Mouse (Mus musculus): Measurements from ENCODE around the gene Wdr81. TPM values are rescaled to one million over a fixed set of nuclear protein-coding genes. Genes with fewer than 3 reads are reported as not detected.

Wdr81 gene
- 7.2 and 8.7 TPM in 2 replicates for polyA plus RNA-seq (2016; fragmentation: Nextera tagmentation; extraction: Ambion mirVana)

- Histone ChIP-seq H3K4me2 (peak within 1 kb of the TSS; percentile 99), H3K27ac (0 out of 2 replicates have a peak within 1 kb of the TSS, but pooled peaks have one; percentile 36)
- 2% methylated on average over 56 of the region's 56 CpGs for WGBS
Observed at GRCm38 (mm10) chr11:75453991-75454930, at the start of gene Wdr81. TSS of gene Wdr81 (minus strand) at chr11:75454717.

GRCm38 (mm10) chr11:75498126-75498525 is 43.6 kb upstream of the Wdr81 start:
- Histone ChIP-seq H3K27ac (no peak overlapping the region), H3K4me1 (no peaks in the 10 kb centered on the region), H3K9me3 (no peaks in the 10 kb centered on the region), H3K4me3 (replicated peaks) (no peak overlapping the region), H3K36me3 (replicated peaks) (peaks cover 99% of the 10 kb centered on the region), H3K9ac (no peak overlapping the region), H3K27me3 (no peaks in the 10 kb centered on the region), H3K4me2 (no peak overlapping the region)
- ATAC-seq (ENCODE audit: low FRiP score), result no peak
- WGBS, result 87% methylated on average over 1 of the region's 1 CpGs

More at GRCm38 (mm10) chr11:75453991-75454930, at the start of gene Wdr81:
- Histone ChIP-seq H3K36me3 (replicated peaks) (no peaks in the 10 kb centered on the region; the same call in 1 of the 2 replicates), H3K9ac (peak within 1 kb of the TSS; percentile 74), H3K27me3 (peaks cover 4% of the 10 kb centered on the region; the same call in 1 of the 2 replicates), H3K9me3 (no peaks in the 10 kb centered on the region), H3K4me1 (peaks cover 22% of the 10 kb centered on the region), H3K4me3 (replicated peaks) (peak within 1 kb of the TSS; percentile 67)
- ATAC-seq (ENCODE audit: low FRiP score), result peak; percentile 97

DNA sequence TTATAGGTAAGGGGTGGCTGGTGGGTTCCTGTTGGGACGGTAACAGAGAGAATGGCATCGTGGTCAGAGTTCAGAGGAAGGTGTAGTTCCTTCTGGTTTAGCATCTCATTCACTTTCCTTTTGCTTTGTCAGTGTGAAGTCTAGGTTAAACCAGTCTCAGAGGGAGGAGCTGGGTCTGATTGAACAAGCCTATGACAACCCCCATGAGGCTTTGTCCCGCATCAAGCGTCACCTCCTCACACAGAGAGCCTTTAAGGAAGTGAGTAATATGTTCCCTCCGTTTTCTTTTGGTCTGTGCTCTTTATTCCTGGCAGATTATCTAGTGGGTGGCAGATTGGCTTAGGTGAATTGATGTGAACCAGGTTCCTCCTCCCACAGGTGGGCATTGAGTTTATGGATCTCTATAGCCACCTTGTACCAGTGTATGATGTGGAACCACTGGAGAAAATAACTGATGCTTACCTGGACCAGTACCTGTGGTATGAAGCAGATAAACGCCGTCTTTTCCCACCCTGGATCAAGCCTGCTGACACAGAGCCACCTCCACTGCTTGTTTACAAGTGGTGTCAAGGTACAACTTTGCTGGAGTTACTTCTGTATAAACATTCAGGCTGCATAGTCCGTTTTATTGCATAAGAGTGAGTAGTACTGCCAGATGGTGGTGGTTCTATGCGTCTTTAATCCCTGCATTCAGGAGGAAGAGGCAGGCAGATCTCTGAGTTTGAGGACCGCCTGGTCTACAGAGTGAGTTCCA is 40.0 kb upstream of the Wdr81 start:
- H3K27me3 ChIP-seq, result no peaks in the 10 kb centered on the region
- H3K27ac ChIP-seq, result no peak overlapping the region
- peaks cover 99% of the 10 kb centered on the region for H3K36me3 ChIP-seq (replicated peaks)
- 95% methylated on average over 10 of the region's 10 CpGs for WGBS
- no peak for ATAC-seq (ENCODE audit: low FRiP score)
- no peaks in the 10 kb centered on the region for H3K9me3 ChIP-seq
- H3K4me3 ChIP-seq (replicated peaks), result no peak overlapping the region
- H3K4me1 ChIP-seq, result no peaks in the 10 kb centered on the region
- H3K9ac ChIP-seq, result no peak overlapping the region
- H3K4me2 ChIP-seq, result no peak overlapping the region

- peak overlapping the region; percentile 94 for H3K9ac ChIP-seq
- peak overlapping the region; percentile 67 for H3K4me3 ChIP-seq (replicated peaks)
- peaks cover 15% of the 10 kb centered on the region for H3K4me1 ChIP-seq
- H3K36me3 ChIP-seq (replicated peaks), result peaks cover 33% of the 10 kb centered on the region
- no peak overlapping the region for H3K27ac ChIP-seq
- ATAC-seq (ENCODE audit: low FRiP score), result no peak
- H3K4me2 ChIP-seq, result peak overlapping the region; percentile 97
- 48% methylated on average over 6 of the region's 6 CpGs for WGBS
- H3K9me3 ChIP-seq, result no peaks in the 10 kb centered on the region
- no peaks in the 10 kb centered on the region; the same call in 1 of the 2 replicates for H3K27me3 ChIP-seq
Observed at GRCm38 (mm10) chr11:75487496-75487895, 33.0 kb upstream of the Wdr81 start.

DNA sequence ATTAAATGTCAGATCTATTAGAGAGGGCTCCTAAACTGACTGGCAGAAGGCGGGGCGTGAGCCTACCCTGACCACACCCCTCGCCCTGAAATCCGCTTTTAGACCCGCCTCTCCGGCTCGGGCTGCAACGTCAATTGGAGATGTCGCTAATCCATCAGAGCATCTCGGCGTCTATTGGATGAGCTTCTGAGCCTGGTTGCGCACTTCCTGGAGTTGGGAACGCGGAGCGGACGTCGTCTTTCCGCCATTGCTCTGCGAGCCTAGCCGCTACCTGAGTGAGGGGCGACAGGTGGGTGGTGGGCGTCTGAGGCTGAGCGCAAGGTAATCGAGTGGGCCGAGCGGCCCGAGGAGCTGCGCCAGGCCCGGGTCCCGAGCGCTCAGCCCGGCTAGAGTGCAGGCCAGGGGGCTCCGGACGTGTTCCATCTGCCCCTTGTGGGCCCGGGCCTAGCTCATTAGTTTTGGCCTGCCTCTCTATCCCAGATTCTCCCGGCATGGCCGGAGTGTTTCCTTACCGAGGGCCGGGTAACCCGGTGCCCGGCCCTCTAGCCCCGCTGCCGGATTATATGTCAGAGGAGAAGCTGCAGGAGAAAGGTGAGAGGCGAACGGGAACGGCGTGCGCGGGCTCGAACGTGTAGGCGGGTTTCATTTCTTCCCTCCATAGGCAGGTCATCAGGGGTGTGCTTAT is 32.2 kb upstream of the Wdr81 start, which contains the start of gene Prpf8:
Gene Prpf8, plus strand, starts transcription at position 216 of the 685 bp plus-strand sequence.
- H3K9me3 ChIP-seq, result no peaks in the 10 kb centered on the region
- peaks cover 15% of the 10 kb centered on the region for H3K4me1 ChIP-seq
- H3K4me2 ChIP-seq, result peak within 1 kb of the TSS; percentile 97
- H3K4me3 ChIP-seq (replicated peaks), result peak within 1 kb of the TSS; percentile 67
- H3K36me3 ChIP-seq (replicated peaks), result peaks cover 25% of the 10 kb centered on the region
- ATAC-seq (ENCODE audit: low FRiP score), result peak; percentile 99
- peak within 1 kb of the TSS; percentile 94 for H3K9ac ChIP-seq
- WGBS, result under 1% methylated on average over 52 of the region's 52 CpGs
- peak within 1 kb of the TSS; percentile 68 for H3K27ac ChIP-seq
- H3K27me3 ChIP-seq, result no peaks in the 10 kb centered on the region; the same call in 1 of the 2 replicates

DNA sequence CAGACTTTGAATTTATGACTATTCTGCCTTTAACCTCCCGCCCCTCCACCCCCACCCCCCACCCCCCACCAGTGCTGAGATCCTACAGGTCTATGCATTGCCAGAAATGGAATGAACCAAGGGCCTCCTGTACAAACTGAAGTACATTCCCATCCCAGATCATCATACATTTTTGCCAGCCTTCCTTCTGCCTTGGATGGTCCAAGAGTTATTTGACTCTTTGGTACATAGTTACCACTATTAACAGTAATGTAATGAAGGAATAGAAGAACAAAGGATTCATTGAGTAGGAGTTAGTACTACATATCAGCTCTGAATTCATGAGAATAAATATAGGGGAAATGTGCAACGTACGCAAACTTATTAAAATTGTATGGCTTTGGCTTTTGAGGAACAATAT is 31.7 kb upstream of the Wdr81 start:
- Histone ChIP-seq H3K27ac (no peak overlapping the region), H3K36me3 (replicated peaks) (peaks cover 19% of the 10 kb centered on the region), H3K4me3 (replicated peaks) (peak overlapping the region; percentile 67; the same call in 1 of the 2 replicates), H3K27me3 (no peaks in the 10 kb centered on the region; the same call in 1 of the 2 replicates), H3K4me2 (peak overlapping the region; percentile 97), H3K9ac (no peak overlapping the region), H3K9me3 (no peaks in the 10 kb centered on the region), H3K4me1 (peaks cover 15% of the 10 kb centered on the region)
- ATAC-seq (ENCODE audit: low FRiP score), result peak; percentile 48; the same call in 1 of the 2 replicates
- 20% methylated on average over 3 of the region's 3 CpGs for WGBS

GRCm38 (mm10) chr11:75473376-75473775 is 18.9 kb upstream of the Wdr81 start:
- Histone ChIP-seq H3K9ac (no peak overlapping the region), H3K27me3 (peaks cover 15% of the 10 kb centered on the region; the same call in 1 of the 2 replicates), H3K4me1 (no peaks in the 10 kb centered on the region), H3K4me2 (no peak overlapping the region), H3K4me3 (replicated peaks) (no peak overlapping the region), H3K9me3 (no peaks in the 10 kb centered on the region), H3K36me3 (replicated peaks) (no peaks in the 10 kb centered on the region), H3K27ac (no peak overlapping the region)
- WGBS, result 70% methylated on average over 7 of the region's 7 CpGs
- no peak for ATAC-seq (ENCODE audit: low FRiP score)

DNA sequence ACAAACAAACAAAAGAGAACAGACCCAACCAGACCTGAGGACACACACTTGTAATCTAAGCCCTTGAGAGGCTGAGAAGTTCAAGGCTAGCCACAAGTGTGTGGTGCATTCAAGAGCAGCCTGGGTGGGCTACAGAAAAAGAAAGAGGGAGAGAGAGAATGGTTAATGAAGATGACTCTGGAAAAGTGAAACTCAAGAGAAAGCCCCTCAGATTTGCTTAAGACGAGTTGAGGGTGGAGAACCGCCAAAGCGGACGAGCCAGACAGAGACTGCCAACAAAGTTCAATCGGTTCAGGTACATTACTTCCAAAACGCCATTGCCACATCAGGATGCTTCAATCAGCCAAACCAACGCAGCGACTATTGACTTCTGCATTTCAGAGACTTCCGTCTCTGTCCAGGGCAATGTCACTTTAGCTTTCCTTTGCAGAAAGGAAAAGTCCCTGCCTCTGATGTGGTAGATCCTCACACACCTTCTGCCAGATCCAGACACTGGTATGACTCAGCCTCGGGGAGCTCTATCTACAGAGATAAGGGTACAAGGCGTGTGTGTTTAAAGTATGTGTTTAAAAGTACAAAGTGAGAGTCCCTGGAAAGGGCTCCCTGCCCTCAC is 18.1 kb upstream of the Wdr81 start:
- H3K9ac ChIP-seq, result no peak overlapping the region
- no peak overlapping the region for H3K4me2 ChIP-seq
- no peak for ATAC-seq (ENCODE audit: low FRiP score)
- peaks cover 5% of the 10 kb centered on the region for H3K4me1 ChIP-seq
- peaks cover 17% of the 10 kb centered on the region for H3K27me3 ChIP-seq
- no peak overlapping the region for H3K4me3 ChIP-seq (replicated peaks)
- H3K36me3 ChIP-seq (replicated peaks), result no peaks in the 10 kb centered on the region
- no peaks in the 10 kb centered on the region for H3K9me3 ChIP-seq
- WGBS, result 87% methylated on average over 11 of the region's 11 CpGs
- no peak overlapping the region for H3K27ac ChIP-seq

DNA sequence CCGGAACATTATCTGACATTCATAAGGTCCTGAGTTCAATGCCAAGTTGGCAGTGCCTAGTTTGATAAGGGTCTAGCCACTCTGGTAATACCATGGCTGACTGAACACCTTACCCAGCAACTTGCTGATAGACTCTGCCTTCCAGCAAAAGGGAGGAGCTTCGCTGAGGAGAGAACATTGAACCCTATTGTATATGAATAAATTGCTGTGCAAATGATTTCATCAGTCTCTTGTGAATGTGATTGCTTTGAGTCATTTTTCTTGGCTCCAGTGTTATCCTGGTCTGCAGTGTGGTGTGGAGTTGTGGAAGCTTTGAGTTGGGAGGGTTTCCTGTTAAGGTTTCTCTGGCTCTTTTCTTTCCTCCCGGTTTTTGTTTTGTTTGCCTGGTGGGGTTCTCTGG is 16.2 kb upstream of the Wdr81 start:
- H3K4me3 ChIP-seq (replicated peaks), result no peak overlapping the region
- WGBS, result 97% methylated on average over 2 of the region's 3 CpGs
- H3K27ac ChIP-seq, result no peak overlapping the region
- peaks cover 7% of the 10 kb centered on the region for H3K4me1 ChIP-seq
- no peak overlapping the region for H3K9ac ChIP-seq
- ATAC-seq (ENCODE audit: low FRiP score), result no peak
- H3K27me3 ChIP-seq, result peaks cover 13% of the 10 kb centered on the region; the same call in 1 of the 2 replicates
- no peak overlapping the region for H3K4me2 ChIP-seq
- H3K9me3 ChIP-seq, result peaks cover 3% of the 10 kb centered on the region; the same call in 1 of the 2 replicates
- H3K36me3 ChIP-seq (replicated peaks), result 0 out of 2 replicates have a peak, but pooled peaks cover 3% of the 10 kb centered on the region

- Histone ChIP-seq H3K27ac (no peak overlapping the region), H3K4me3 (replicated peaks) (no peak overlapping the region), H3K4me2 (no peak overlapping the region), H3K9ac (no peak overlapping the region), H3K36me3 (replicated peaks) (peaks cover 9% of the 10 kb centered on the region; the same call in 1 of the 2 replicates), H3K9me3 (peaks cover 3% of the 10 kb centered on the region; the same call in 1 of the 2 replicates), H3K4me1 (peaks cover 7% of the 10 kb centered on the region), H3K27me3 (peaks cover 13% of the 10 kb centered on the region; the same call in 1 of the 2 replicates)
- WGBS, result 91% methylated on average over 4 of the region's 4 CpGs
- ATAC-seq (ENCODE audit: low FRiP score), result no peak
Observed at GRCm38 (mm10) chr11:75469261-75469660, 14.7 kb upstream of the Wdr81 start.

- Histone ChIP-seq H3K9me3 (peaks cover 3% of the 10 kb centered on the region; the same call in 1 of the 2 replicates), H3K4me1 (peaks cover 7% of the 10 kb centered on the region), H3K27me3 (peaks cover 13% of the 10 kb centered on the region; the same call in 1 of the 2 replicates), H3K36me3 (replicated peaks) (peaks cover 9% of the 10 kb centered on the region; the same call in 1 of the 2 replicates), H3K27ac (no peak overlapping the region), H3K9ac (0 out of 2 replicates have a peak overlapping the region, but pooled peaks have one; percentile 36), H3K4me2 (peak overlapping the region; percentile 56), H3K4me3 (replicated peaks) (peak overlapping the region; percentile 35)
- WGBS, result 68% methylated on average over 7 of the region's 7 CpGs
- ATAC-seq (ENCODE audit: low FRiP score), result no peak
Observed at GRCm38 (mm10) chr11:75468410-75468809, 13.9 kb upstream of the Wdr81 start.

All from forebrain, embryonic 12.5 days (tissue).